Mouse (Mus musculus) liver, embryonic 11.5 days (tissue): ENCODE results near the gene Maco1. TPM values are rescaled to one million over a fixed set of nuclear protein-coding genes. Genes with fewer than 3 reads are reported as not detected.
A peak's percentile ranks its signal among the peaks of the same experiment; 100 is the strongest.

Experiments used
- ATAC-seq: fragments of 200-750 bp; cut with Nextera tagmentation; replicated peaks from 2 replicates; pipeline ENCODE4 v1.8.0; 2017; ENCODE audit warnings: moderate number of reproducible peaks, mild to moderate bottlenecking, moderate TSS enrichment, moderate library complexity; ENCODE audit not compliant: low FRiP score
- DNase-seq: peaks from one replicate; pipeline ENCODE4 v3.0.0-alpha.2; 2017; ENCODE audit warnings: low spot score
- H3K27ac ChIP-seq: fragments of 300-500 bp; sonication (generic); 2 replicates; pipeline ENCODE4 v1.5.1; 2014; ENCODE audit warnings: mild to moderate bottlenecking, low read depth, low read length, control low read depth
- H3K27me3 ChIP-seq: fragments of 300-500 bp; sonication (generic); replicated peaks from 2 replicates; pipeline ENCODE4 v1.6.1; 2014; ENCODE audit warnings: low read length, mixed read lengths; ENCODE audit not compliant: control insufficient read depth, insufficient read depth
- H3K36me3 ChIP-seq: fragments of 300-500 bp; sonication (generic); 2 replicates; pipeline ENCODE4 v1.6.1; 2014; ENCODE audit warnings: mild to moderate bottlenecking, low read length, moderate library complexity, mixed read lengths; ENCODE audit not compliant: control insufficient read depth, insufficient read depth
- H3K4me1 ChIP-seq: fragments of 300-500 bp; sonication (generic); replicated peaks from 2 replicates; pipeline ENCODE4 v1.6.1; 2014; ENCODE audit warnings: low read length, mixed read lengths; ENCODE audit not compliant: control insufficient read depth, insufficient read depth
- H3K4me2 ChIP-seq: fragments of 300-500 bp; sonication (generic); 2 replicates; pipeline ENCODE4 v1.6.1; 2014; ENCODE audit warnings: mild to moderate bottlenecking, control low read depth, moderate library complexity
- H3K4me3 ChIP-seq: fragments of 300-500 bp; sonication (generic); 2 replicates; pipeline ENCODE4 v1.5.1; 2014; ENCODE audit warnings: low read depth, low read length, control low read depth
- H3K9ac ChIP-seq: fragments of 300-500 bp; sonication (generic); 2 replicates; pipeline ENCODE4 v1.6.1; 2014; ENCODE audit warnings: low read depth, low read length, control low read depth
- H3K9me3 ChIP-seq: fragments of 300-500 bp; sonication (generic); 2 replicates; pipeline ENCODE4 v1.6.1; 2016; ENCODE audit warnings: low read length, inconsistent platforms, mixed read lengths; ENCODE audit not compliant: control insufficient read depth
- WGBS: fragments of 180-500 bp; shearing (Covaris S2); extraction: QIAGEN DNeasy Blood & Tissue Kit; methylation state at CpG from one replicate; pipeline ENCODE4 v1.1.7; 2014; 5-methylcytosine and 5-hydroxymethylcytosine counted together
- polyA plus RNA-seq: library from polyadenylated mRNA; unstranded; fragments of >200 nt; fragmentation: Nextera tagmentation; extraction: Ambion mirVana; gene quantifications from 2 replicates; pipeline ENCODE4 v1.2.1, GENCODE M21; 2014

Gene Maco1
- polyA plus RNA-seq, 1 experiment from 2014 or later, result 26.3 TPM

- no peak overlapping the region for H3K4me3 ChIP-seq
Observed at GRCm38 (mm10) chr4:134876171-134876570, 23.0 kb upstream of the Maco1 start.

GRCm38 (mm10) chr4:134871950-134872349 lies 18.8 kb upstream of the Maco1 start:
- WGBS, result 40% methylated on average over 2 of the region's 2 CpGs
- Histone ChIP-seq H3K4me3 (no peak overlapping the region), H3K9ac (no peak overlapping the region), H3K36me3 (no peaks in the 10 kb centered on the region; the same call in 1 of the 2 replicates), H3K9me3 (no peaks in the 10 kb centered on the region), H3K4me2 (no peak overlapping the region), H3K27me3 (no peaks in the 10 kb centered on the region), H3K27ac (no peak overlapping the region; the same call in 1 of the 2 replicates), H3K4me1 (peaks cover 39% of the 10 kb centered on the region)
- no peak for DNase-seq
- no peak for ATAC-seq

More at GRCm38 (mm10) chr4:134876171-134876570, 23.0 kb upstream of the Maco1 start:
- WGBS, result 80% methylated on average over 9 of the region's 9 CpGs
- H3K4me2 ChIP-seq, result no peak overlapping the region
- H3K36me3 ChIP-seq, result no peaks in the 10 kb centered on the region; the same call in 1 of the 2 replicates
- no peak for DNase-seq
- H3K27me3 ChIP-seq, result no peaks in the 10 kb centered on the region
- no peak for ATAC-seq
- peaks cover 9% of the 10 kb centered on the region for H3K4me1 ChIP-seq
- no peak overlapping the region for H3K27ac ChIP-seq
- no peak overlapping the region for H3K9ac ChIP-seq
- no peaks in the 10 kb centered on the region for H3K9me3 ChIP-seq

GRCm38 (mm10) chr4:134871477-134871876 lies 18.3 kb upstream of the Maco1 start:
- ATAC-seq (no peak), DNase-seq (no peak)
- Histone ChIP-seq H3K4me3 (no peak overlapping the region), H3K27ac (no peak overlapping the region), H3K9me3 (no peaks in the 10 kb centered on the region), H3K4me2 (no peak overlapping the region), H3K4me1 (peaks cover 39% of the 10 kb centered on the region), H3K9ac (no peak overlapping the region), H3K27me3 (no peaks in the 10 kb centered on the region), H3K36me3 (no peaks in the 10 kb centered on the region; the same call in 1 of the 2 replicates)
- WGBS, result 39% methylated on average over 4 of the region's 4 CpGs

GRCm38 (mm10) chr4:134869815-134870375 lies 16.8 kb upstream of the Maco1 start:
- H3K36me3 ChIP-seq, result no peaks in the 10 kb centered on the region; the same call in 1 of the 2 replicates
- H3K4me3 ChIP-seq, result peak overlapping the region; percentile 46
- WGBS, result 40% methylated on average over 7 of the region's 7 CpGs
- H3K27me3 ChIP-seq, result no peaks in the 10 kb centered on the region
- peak overlapping the region; percentile 61 for H3K9ac ChIP-seq
- peak; percentile 62 for ATAC-seq
- peak; percentile 41 for DNase-seq
- H3K27ac ChIP-seq, result peak overlapping the region; percentile 94
- peaks cover 42% of the 10 kb centered on the region for H3K4me1 ChIP-seq
- no peaks in the 10 kb centered on the region for H3K9me3 ChIP-seq
- peak overlapping the region; percentile 82 for H3K4me2 ChIP-seq

- H3K4me2 ChIP-seq, result peak overlapping the region; percentile 82
- peak; percentile 89 for ATAC-seq
- H3K27me3 ChIP-seq, result no peaks in the 10 kb centered on the region
- peaks cover 42% of the 10 kb centered on the region for H3K4me1 ChIP-seq
- no peaks in the 10 kb centered on the region for H3K9me3 ChIP-seq
- 6% methylated on average over 16 of the region's 16 CpGs for WGBS
- peak; percentile 70 for DNase-seq
- H3K36me3 ChIP-seq, result no peaks in the 10 kb centered on the region; the same call in 1 of the 2 replicates
- peak overlapping the region; percentile 46 for H3K4me3 ChIP-seq
- peak overlapping the region; percentile 94 for H3K27ac ChIP-seq
- H3K9ac ChIP-seq, result peak overlapping the region; percentile 66
Observed at GRCm38 (mm10) chr4:134869068-134869730, 16.1 kb upstream of the Maco1 start.

- ATAC-seq (no peak), DNase-seq (no peak)
- WGBS, result 23% methylated on average over 9 of the region's 9 CpGs
- peak overlapping the region; percentile 46 for H3K4me3 ChIP-seq
- no peaks in the 10 kb centered on the region; the same call in 1 of the 2 replicates for H3K36me3 ChIP-seq
- H3K4me2 ChIP-seq, result peak overlapping the region; percentile 82
- peak overlapping the region; percentile 66 for H3K9ac ChIP-seq
- H3K27me3 ChIP-seq, result no peaks in the 10 kb centered on the region
- no peaks in the 10 kb centered on the region for H3K9me3 ChIP-seq
- H3K27ac ChIP-seq, result peak overlapping the region; percentile 94
- peaks cover 42% of the 10 kb centered on the region for H3K4me1 ChIP-seq
Observed at GRCm38 (mm10) chr4:134868490-134868889, 15.3 kb upstream of the Maco1 start.

- Histone ChIP-seq H3K27me3 (no peaks in the 10 kb centered on the region), H3K36me3 (no peaks in the 10 kb centered on the region; the same call in 1 of the 2 replicates), H3K9ac (peak overlapping the region; percentile 66), H3K9me3 (no peaks in the 10 kb centered on the region), H3K4me1 (peaks cover 42% of the 10 kb centered on the region), H3K27ac (peak overlapping the region; percentile 94), H3K4me2 (peak overlapping the region; percentile 82), H3K4me3 (peak overlapping the region; percentile 46)
- WGBS, result 71% methylated on average over 10 of the region's 10 CpGs
- ATAC-seq, result no peak
- DNase-seq, result no peak
Observed at GRCm38 (mm10) chr4:134868065-134868464, 14.9 kb upstream of the Maco1 start.

GRCm38 (mm10) chr4:134867661-134868060 lies 14.5 kb upstream of the Maco1 start:
- no peaks in the 10 kb centered on the region for H3K9me3 ChIP-seq
- peak overlapping the region; percentile 82 for H3K4me2 ChIP-seq
- no peaks in the 10 kb centered on the region for H3K27me3 ChIP-seq
- H3K4me3 ChIP-seq, result peak overlapping the region; percentile 46
- H3K27ac ChIP-seq, result peak overlapping the region; percentile 94
- H3K9ac ChIP-seq, result peak overlapping the region; percentile 66
- ATAC-seq, result no peak
- H3K4me1 ChIP-seq, result peaks cover 42% of the 10 kb centered on the region
- DNase-seq, result no peak
- WGBS, result 75% methylated on average over 8 of the region's 8 CpGs
- no peaks in the 10 kb centered on the region; the same call in 1 of the 2 replicates for H3K36me3 ChIP-seq
